Mouse (Mus musculus) kidney, postnatal 0 days (tissue): Measurements from ENCODE around the gene Parp8. TPM values are rescaled to one million over a fixed set of nuclear protein-coding genes. Genes with fewer than 3 reads are reported as not detected.

Experiments used
- ATAC-seq: fragments of 200-750 bp; cut with Nextera tagmentation; replicated peaks from 2 replicates; pipeline ENCODE4 v1.8.0; 2017; ENCODE audit warnings: low read depth, moderate number of reproducible peaks, moderate TSS enrichment, moderate library complexity; ENCODE audit not compliant: low FRiP score
- DNase-seq: peaks from one replicate; pipeline ENCODE4 v3.0.0-alpha.2; 2016; ENCODE audit warnings: low spot score
- H3K27ac ChIP-seq: fragments of 300-500 bp; sonication (generic); 2 replicates; pipeline ENCODE4 v1.5.1; 2014; ENCODE audit warnings: mild to moderate bottlenecking
- H3K27me3 ChIP-seq: fragments of 300-500 bp; sonication (generic); 2 replicates; pipeline ENCODE4 v1.6.1; 2014; ENCODE audit warnings: low read length, mixed read lengths; ENCODE audit not compliant: insufficient read depth
- H3K36me3 ChIP-seq: fragments of 300-500 bp; sonication (generic); 2 replicates; pipeline ENCODE4 v1.6.1; 2014; ENCODE audit warnings: low read length, mixed read lengths; ENCODE audit not compliant: insufficient read depth
- H3K4me1 ChIP-seq: fragments of 300-500 bp; sonication (generic); replicated peaks from 2 replicates; pipeline ENCODE4 v1.6.1; 2014; ENCODE audit warnings: antibody characterized with exemption, low read length, mixed read lengths; ENCODE audit not compliant: insufficient read depth
- H3K4me2 ChIP-seq: fragments of 300-500 bp; sonication (generic); 2 replicates; pipeline ENCODE4 v1.6.1; 2014; ENCODE audit warnings: mild to moderate bottlenecking, low read length, moderate library complexity, mixed read lengths
- H3K4me3 ChIP-seq: fragments of 300-500 bp; sonication (generic); replicated peaks from 2 replicates; pipeline ENCODE4 v1.5.1; 2014; ENCODE audit warnings: low read depth, low read length
- H3K9ac ChIP-seq: fragments of 300-500 bp; sonication (generic); 2 replicates; pipeline ENCODE4 v1.6.1; 2014; ENCODE audit warnings: low read depth, low read length
- H3K9me3 ChIP-seq: fragments of 300-500 bp; sonication (generic); replicated peaks from 2 replicates; pipeline ENCODE4 v1.6.1; 2016; ENCODE audit warnings: low read length, inconsistent platforms, mixed read lengths
- CTCF ChIP-seq: IDR thresholded peaks from 2 replicates; pipeline ENCODE4 v1.5.1; 2016; ENCODE audit warnings: antibody characterized with exemption, low read depth, mild to moderate bottlenecking, moderate library complexity
- WGBS: fragments of 180-500 bp; shearing (Covaris S2); extraction: QIAGEN DNeasy Blood & Tissue Kit; methylation state at CpG from one replicate; pipeline ENCODE4 v1.1.7; 2014; 5-methylcytosine and 5-hydroxymethylcytosine counted together
- polyA plus RNA-seq: library from polyadenylated mRNA; unstranded; fragments of >200 nt; fragmentation: Nextera tagmentation; extraction: Ambion mirVana; gene quantifications from 2 replicates; pipeline ENCODE4 v1.2.1, GENCODE M21; 2015

Gene Parp8
- polyA plus RNA-seq, 1 experiment from 2014 or later, result 11.7 TPM

DNA sequence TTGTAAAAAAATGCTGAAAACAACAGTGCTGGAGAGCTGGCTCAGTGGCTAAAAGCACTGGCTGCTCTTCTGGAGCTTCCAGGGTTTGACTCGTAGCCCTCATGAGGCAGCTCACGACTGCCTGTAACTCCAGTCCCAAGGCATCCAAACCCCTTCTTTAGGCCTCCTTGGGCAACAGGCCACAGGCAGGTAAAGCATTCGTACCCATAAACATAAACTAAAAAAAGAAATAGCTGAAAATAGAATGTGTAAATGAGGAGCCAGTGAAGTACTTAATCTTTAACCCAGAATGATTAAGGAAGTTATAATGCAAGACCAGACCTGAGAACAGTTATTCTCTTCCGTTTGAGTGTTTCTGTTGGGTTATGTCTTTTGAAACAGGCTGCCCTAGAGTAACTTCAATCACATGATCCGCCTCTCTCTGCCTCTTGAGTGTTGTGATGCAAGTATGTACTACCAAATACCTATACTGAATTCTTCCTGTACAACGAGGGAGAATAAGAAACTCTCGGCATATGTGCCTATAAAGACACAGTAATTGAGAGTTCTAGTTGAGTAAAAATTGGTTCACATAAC, 53.2 kb downstream of the Parp8 start:
- ATAC-seq, result peak; percentile 63; the same call in 1 of the 2 replicates
- TF ChIP-seq CTCF, result no peak
- Histone ChIP-seq H3K4me1 (no peaks in the 10 kb centered on the region), H3K9ac (no peak overlapping the region), H3K27me3 (no peaks in the 10 kb centered on the region), H3K36me3 (no peaks in the 10 kb centered on the region), H3K9me3 (no peaks in the 10 kb centered on the region), H3K27ac (no peak overlapping the region), H3K4me3 (no peak overlapping the region), H3K4me2 (no peak overlapping the region)
- 64% methylated on average over 7 of the region's 7 CpGs for WGBS
- peak; percentile 46 for DNase-seq

DNA sequence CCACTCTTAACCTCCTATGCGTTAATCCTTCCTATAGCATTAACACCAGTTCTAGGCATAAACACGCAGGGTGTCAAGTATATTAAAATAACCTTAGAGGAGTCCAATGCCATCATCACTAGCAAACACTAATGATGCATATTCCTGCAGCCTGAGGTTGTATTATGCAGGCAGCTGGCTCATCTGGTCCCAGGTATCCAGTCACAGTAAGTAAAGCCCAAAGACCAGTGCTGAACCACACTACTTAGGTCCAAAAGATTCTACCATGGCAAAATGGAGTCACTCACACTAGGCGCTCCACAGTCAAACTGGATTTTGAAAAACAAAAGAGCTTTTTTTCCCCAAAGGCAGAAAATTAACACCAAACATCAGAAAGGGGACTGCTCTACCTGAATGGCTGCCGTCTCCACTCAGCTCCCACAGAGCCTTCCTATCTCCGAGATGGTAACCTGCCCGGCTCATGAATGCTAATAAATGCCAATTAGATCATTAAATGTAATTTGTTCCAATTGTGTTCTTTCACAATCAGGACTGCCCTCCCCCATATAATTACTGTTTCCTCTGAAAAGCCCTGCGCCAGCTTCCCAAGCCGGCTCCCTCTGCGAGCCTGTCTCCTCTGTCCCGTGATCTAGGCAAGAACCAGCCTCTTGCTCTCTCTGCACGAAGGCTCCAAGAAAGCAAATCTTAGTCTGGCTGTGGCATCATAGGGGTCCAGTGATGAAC, 54.5 kb downstream of the Parp8 start:
- Histone ChIP-seq H3K36me3 (no peaks in the 10 kb centered on the region), H3K27me3 (no peaks in the 10 kb centered on the region), H3K9ac (no peak overlapping the region), H3K27ac (no peak overlapping the region), H3K4me2 (no peak overlapping the region), H3K4me3 (no peak overlapping the region), H3K4me1 (no peaks in the 10 kb centered on the region), H3K9me3 (no peaks in the 10 kb centered on the region)
- TF ChIP-seq CTCF, result no peak
- ATAC-seq (no peak), DNase-seq (no peak)
- WGBS, result 75% methylated on average over 11 of the region's 11 CpGs

DNA sequence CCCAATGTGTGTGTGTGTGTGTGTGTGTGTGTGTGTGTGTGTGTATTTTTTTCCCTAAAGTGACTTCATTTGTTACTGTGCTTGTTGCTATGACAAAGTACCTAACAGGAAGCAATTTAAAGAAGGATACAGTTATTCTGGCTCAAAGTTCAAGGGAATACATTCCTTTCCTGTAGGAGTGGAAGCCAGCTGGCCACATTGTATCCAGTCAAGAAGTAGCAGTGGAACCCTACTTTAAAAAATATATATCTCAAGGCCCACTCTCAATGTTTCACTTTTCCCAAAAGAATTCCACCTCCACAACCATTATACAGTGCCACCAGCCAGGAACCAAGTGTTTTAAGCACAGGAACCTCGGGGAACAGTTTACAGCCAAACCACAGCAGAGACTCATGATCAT, 55.7 kb downstream of the Parp8 start:
- no peaks in the 10 kb centered on the region for H3K4me1 ChIP-seq
- H3K4me3 ChIP-seq, result no peak overlapping the region
- no peaks in the 10 kb centered on the region for H3K9me3 ChIP-seq
- no peaks in the 10 kb centered on the region for H3K36me3 ChIP-seq
- no peak for TF ChIP-seq CTCF
- no peak for ATAC-seq
- no peak for DNase-seq
- no peak overlapping the region for H3K27ac ChIP-seq
- no peak overlapping the region for H3K9ac ChIP-seq
- WGBS, result 85% methylated on average over 1 of the region's 1 CpGs
- no peak overlapping the region for H3K4me2 ChIP-seq
- H3K27me3 ChIP-seq, result no peaks in the 10 kb centered on the region

- Histone ChIP-seq H3K4me1 (no peaks in the 10 kb centered on the region), H3K9me3 (no peaks in the 10 kb centered on the region), H3K27ac (no peak overlapping the region), H3K4me3 (no peak overlapping the region), H3K9ac (no peak overlapping the region), H3K36me3 (no peaks in the 10 kb centered on the region), H3K27me3 (no peaks in the 10 kb centered on the region), H3K4me2 (no peak overlapping the region)
- DNase-seq, result no peak
- no peak for ATAC-seq
- 90% methylated on average over 4 of the region's 4 CpGs for WGBS
- TF ChIP-seq CTCF, result no peak
Measured at GRCm38 (mm10) chr13:116968906-116969305, 56.4 kb downstream of the Parp8 start.

DNA sequence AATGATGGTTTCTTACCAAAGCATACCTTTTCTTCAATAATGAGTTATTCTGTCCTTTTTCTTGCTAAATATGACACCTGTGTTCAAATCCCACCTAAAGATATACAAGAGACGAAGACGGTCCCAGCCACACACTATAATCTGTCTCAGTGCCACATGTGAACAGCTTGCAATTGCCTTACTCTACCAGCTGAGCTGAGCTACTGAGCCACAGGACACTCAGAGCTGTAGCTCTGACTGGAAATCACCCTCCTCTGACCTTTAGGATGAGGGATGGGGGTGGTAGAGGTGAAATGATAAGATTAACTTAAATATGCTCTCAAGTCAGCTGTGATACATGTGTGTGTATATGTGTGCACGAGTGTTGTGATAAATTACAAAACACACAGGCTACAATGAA, 57.9 kb downstream of the Parp8 start:
- WGBS, result 86% methylated on average over 3 of the region's 3 CpGs
- ATAC-seq (no peak), DNase-seq (no peak)

GRCm38 (mm10) chr13:116962480-116963462, 62.6 kb downstream of the Parp8 start:
- Histone ChIP-seq H3K9ac (no peak overlapping the region), H3K36me3 (no peaks in the 10 kb centered on the region), H3K4me3 (no peak overlapping the region), H3K9me3 (no peaks in the 10 kb centered on the region), H3K27ac (peak overlapping the region; percentile 50), H3K4me2 (peak overlapping the region; percentile 28; the same call in 1 of the 2 replicates), H3K4me1 (peaks cover 9% of the 10 kb centered on the region; the same call in 1 of the 2 replicates), H3K27me3 (no peaks in the 10 kb centered on the region)
- no peak; the same call in 1 of the 2 replicates for ATAC-seq
- peak; percentile 55 for DNase-seq
- no peak for TF ChIP-seq CTCF
- 34% methylated on average over 15 of the region's 15 CpGs for WGBS

More for the DNA sequence above, 57.9 kb downstream of the Parp8 start:
- Histone ChIP-seq H3K27me3 (no peaks in the 10 kb centered on the region), H3K4me1 (peaks cover 5% of the 10 kb centered on the region; the same call in 1 of the 2 replicates), H3K9ac (no peak overlapping the region), H3K27ac (no peak overlapping the region), H3K9me3 (no peaks in the 10 kb centered on the region), H3K4me2 (no peak overlapping the region), H3K36me3 (no peaks in the 10 kb centered on the region), H3K4me3 (no peak overlapping the region)
- no peak for TF ChIP-seq CTCF
